Mouse (Mus musculus): ENCODE data around the gene Tgm6.

- no peak for TF ChIP-seq CTCF (IDR thresholded peaks at IDR 0.05; ENCODE audit: low read depth)
- TF ChIP-seq EP300 (IDR thresholded peaks at IDR 0.05; ENCODE audit: low read depth) = no peak
These were observed 30.8 kb downstream of the Tgm6 start for GRCm38 (mm10) chr2:130143011-130143410.

Measured in heart, postnatal 0 days (tissue).